Mouse (Mus musculus): ENCODE results near the gene Nfkb1. TPM values are rescaled to one million over a fixed set of nuclear protein-coding genes. Genes with fewer than 3 reads are reported as not detected.

Nfkb1 gene
- polyA plus RNA-seq, 1 experiment = 45.0 TPM

DNA sequence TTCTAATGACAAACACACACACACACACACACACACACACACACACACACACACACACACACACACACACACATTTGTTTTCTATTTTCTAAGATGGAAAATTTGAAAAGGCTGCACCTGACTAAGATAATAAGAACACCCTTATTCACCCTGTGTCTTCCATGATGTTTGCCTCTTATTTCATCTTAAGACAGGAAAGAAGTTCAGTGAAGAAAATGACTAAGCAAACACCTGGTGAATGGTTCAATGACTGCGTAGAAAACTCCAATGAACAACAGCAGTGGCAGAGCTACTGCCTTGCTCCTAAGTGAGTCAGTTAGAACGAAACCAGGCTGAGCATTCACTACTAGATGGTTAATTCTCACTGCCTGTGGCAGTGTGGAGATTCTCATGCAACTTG, 30.8 kb upstream of the Nfkb1 start:
- Histone ChIP-seq H3K36me3 (ENCODE audit: control insufficient read depth, insufficient read depth) (no peaks in the 10 kb centered on the region), H3K79me3 (ENCODE audit: low read depth) (no peaks in the 10 kb centered on the region), H3K27me3 (ENCODE audit: control insufficient read depth, insufficient read depth, insufficient read length) (no peaks in the 10 kb centered on the region), H3K79me2 (ENCODE audit: control insufficient read depth, insufficient read depth) (no peaks in the 10 kb centered on the region), H3K4me3 (ENCODE audit: insufficient read depth, poor library complexity, severe bottlenecking) (no peak overlapping the region), H3ac (ENCODE audit: control insufficient read depth, insufficient read length, low read depth) (no peak overlapping the region)
- TF ChIP-seq CEBPB (IDR thresholded peaks at IDR 0.05; ENCODE audit: low read depth) = no peak
- TF ChIP-seq FOSL1 (IDR thresholded peaks at IDR 0.05; ENCODE audit: insufficient read depth, low read length, poor library complexity, severe bottlenecking) = no peak
- TF ChIP-seq CTCF (IDR thresholded peaks at IDR 0.05; ENCODE audit: control insufficient read depth, insufficient read depth, insufficient read length) = no peak
- TF ChIP-seq MYOD1 (IDR thresholded peaks at IDR 0.05; ENCODE audit: control insufficient read depth, insufficient read length, low read depth) = no peak
- TF ChIP-seq MAX (IDR thresholded peaks at IDR 0.05) = no peak
- TF ChIP-seq MYOG (IDR thresholded peaks at IDR 0.05; ENCODE audit: control insufficient read depth, extremely low read depth, insufficient read length) = no peak
- no peak for TF ChIP-seq USF1 (IDR thresholded peaks at IDR 0.05; ENCODE audit: low read depth)

DNA sequence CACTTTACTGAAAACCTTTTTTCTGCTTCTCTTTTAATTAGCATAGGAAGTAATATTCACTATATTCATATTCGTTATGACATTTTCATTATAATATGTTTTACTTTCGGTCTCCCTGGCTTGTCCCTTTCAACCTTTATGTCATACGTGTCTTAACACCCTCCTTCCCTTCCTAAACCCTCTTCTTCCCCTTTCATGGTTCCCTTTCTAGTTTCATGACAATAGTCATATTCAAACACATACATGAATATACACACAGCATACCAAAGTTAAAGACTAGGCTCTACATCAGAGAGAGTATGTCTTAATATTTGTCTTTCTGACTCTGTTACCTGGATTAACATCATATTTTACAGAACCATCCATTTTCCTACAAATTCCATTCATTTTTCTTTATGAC, 28.6 kb upstream of the Nfkb1 start:
- H3ac ChIP-seq (ENCODE audit: control insufficient read depth, insufficient read length, low read depth) = no peak overlapping the region
- H3K79me3 ChIP-seq (ENCODE audit: low read depth) = no peaks in the 10 kb centered on the region
- no peaks in the 10 kb centered on the region for H3K79me2 ChIP-seq (ENCODE audit: control insufficient read depth, insufficient read depth)
- TF ChIP-seq USF1 (IDR thresholded peaks at IDR 0.05; ENCODE audit: low read depth) = no peak
- TF ChIP-seq FOSL1 (IDR thresholded peaks at IDR 0.05; ENCODE audit: insufficient read depth, low read length, poor library complexity, severe bottlenecking) = no peak
- no peak for TF ChIP-seq MYOG (IDR thresholded peaks at IDR 0.05; ENCODE audit: control insufficient read depth, extremely low read depth, insufficient read length)
- no peak for TF ChIP-seq MAX (IDR thresholded peaks at IDR 0.05)
- TF ChIP-seq CTCF (IDR thresholded peaks at IDR 0.05; ENCODE audit: control insufficient read depth, insufficient read depth, insufficient read length) = no peak
- no peak for TF ChIP-seq MYOD1 (IDR thresholded peaks at IDR 0.05; ENCODE audit: control insufficient read depth, insufficient read length, low read depth)
- no peak for TF ChIP-seq CEBPB (IDR thresholded peaks at IDR 0.05; ENCODE audit: low read depth)
- H3K36me3 ChIP-seq (ENCODE audit: control insufficient read depth, insufficient read depth) = no peaks in the 10 kb centered on the region
- H3K4me3 ChIP-seq (ENCODE audit: insufficient read depth, poor library complexity, severe bottlenecking) = no peak overlapping the region
- no peaks in the 10 kb centered on the region for H3K27me3 ChIP-seq (ENCODE audit: control insufficient read depth, insufficient read depth, insufficient read length)

DNA sequence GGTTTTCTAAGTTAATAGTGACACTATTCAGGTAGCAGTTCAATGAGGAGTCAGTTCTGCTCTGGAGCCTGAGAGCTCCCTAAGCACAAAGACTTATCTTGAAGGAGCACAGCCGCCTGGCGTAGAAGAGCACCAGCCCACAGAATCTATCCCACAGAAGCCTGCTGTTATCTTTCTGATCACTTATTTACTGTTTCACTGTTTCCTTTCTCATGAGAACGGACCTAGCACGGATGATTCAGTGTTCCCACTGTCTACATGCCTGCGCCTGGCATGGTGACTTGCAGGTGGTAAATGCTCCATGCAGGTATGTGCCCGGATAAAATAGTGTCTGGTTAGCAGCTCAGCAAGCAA, 27.8 kb upstream of the Nfkb1 start:
- TF ChIP-seq CTCF (IDR thresholded peaks at IDR 0.05; ENCODE audit: control insufficient read depth, insufficient read depth, insufficient read length) (no peak), CEBPB (IDR thresholded peaks at IDR 0.05; ENCODE audit: low read depth) (no peak), MAX (IDR thresholded peaks at IDR 0.05) (no peak), MYOG (IDR thresholded peaks at IDR 0.05; ENCODE audit: control insufficient read depth, extremely low read depth, insufficient read length) (no peak), USF1 (IDR thresholded peaks at IDR 0.05; ENCODE audit: low read depth) (no peak), FOSL1 (IDR thresholded peaks at IDR 0.05; ENCODE audit: insufficient read depth, low read length, poor library complexity, severe bottlenecking) (no peak), MYOD1 (IDR thresholded peaks at IDR 0.05; ENCODE audit: control insufficient read depth, insufficient read length, low read depth) (no peak)
- H3K79me3 ChIP-seq (ENCODE audit: low read depth) = no peaks in the 10 kb centered on the region
- no peak overlapping the region for H3ac ChIP-seq (ENCODE audit: control insufficient read depth, insufficient read length, low read depth)
- no peaks in the 10 kb centered on the region for H3K79me2 ChIP-seq (ENCODE audit: control insufficient read depth, insufficient read depth)
- no peak overlapping the region for H3K4me3 ChIP-seq (ENCODE audit: insufficient read depth, poor library complexity, severe bottlenecking)
- H3K36me3 ChIP-seq (ENCODE audit: control insufficient read depth, insufficient read depth) = no peaks in the 10 kb centered on the region
- H3K27me3 ChIP-seq (ENCODE audit: control insufficient read depth, insufficient read depth, insufficient read length) = no peaks in the 10 kb centered on the region

DNA sequence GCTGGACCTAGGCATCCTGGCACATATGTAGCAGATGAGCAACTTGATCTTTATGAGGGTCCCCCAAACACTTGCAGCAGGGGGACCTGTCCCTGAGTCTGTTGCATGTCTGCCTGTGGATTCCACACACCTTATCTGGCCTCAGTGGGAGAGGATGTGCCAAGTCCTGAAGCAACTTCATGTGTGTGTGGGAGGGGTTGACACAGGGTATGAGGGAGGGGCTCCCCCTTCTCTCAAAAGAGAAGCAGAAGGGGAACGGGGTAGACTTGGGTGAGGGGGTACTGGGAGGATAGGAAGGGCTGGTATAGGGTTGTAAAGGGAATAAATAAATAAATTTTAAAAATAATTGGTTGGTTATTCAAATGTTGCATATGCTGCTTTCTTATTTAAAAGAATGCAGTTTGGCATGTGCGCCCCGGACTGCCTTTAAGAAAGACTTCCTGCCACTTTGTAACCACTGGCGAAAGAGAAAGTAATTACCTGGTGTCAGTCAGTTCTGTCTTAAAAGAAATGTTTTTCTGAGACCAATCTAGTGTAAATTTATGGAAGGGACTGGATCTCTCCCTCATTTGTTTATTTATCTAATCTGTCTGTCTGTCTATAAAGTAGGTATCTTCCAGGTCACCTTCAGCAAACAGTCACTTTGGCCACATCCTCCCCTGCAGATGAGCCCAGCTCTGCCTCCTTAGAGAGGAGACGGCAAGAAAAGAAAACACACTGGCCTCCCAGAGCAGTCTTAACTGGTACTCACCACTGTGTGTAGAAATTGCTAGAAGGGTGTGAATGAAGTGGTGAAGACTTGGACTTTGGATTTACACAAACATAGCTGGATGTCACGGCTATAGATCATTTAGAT, 27.2 kb upstream of the Nfkb1 start:
- Histone ChIP-seq H3K36me3 (ENCODE audit: control insufficient read depth, insufficient read depth) (no peaks in the 10 kb centered on the region), H3K4me3 (ENCODE audit: insufficient read depth, poor library complexity, severe bottlenecking) (no peak overlapping the region), H3K79me3 (ENCODE audit: low read depth) (no peaks in the 10 kb centered on the region), H3K27me3 (ENCODE audit: control insufficient read depth, insufficient read depth, insufficient read length) (no peaks in the 10 kb centered on the region), H3ac (ENCODE audit: control insufficient read depth, insufficient read length, low read depth) (no peak overlapping the region), H3K79me2 (ENCODE audit: control insufficient read depth, insufficient read depth) (no peaks in the 10 kb centered on the region)
- no peak for TF ChIP-seq MAX (IDR thresholded peaks at IDR 0.05)
- TF ChIP-seq CEBPB (IDR thresholded peaks at IDR 0.05; ENCODE audit: low read depth) = no peak
- TF ChIP-seq FOSL1 (IDR thresholded peaks at IDR 0.05; ENCODE audit: insufficient read depth, low read length, poor library complexity, severe bottlenecking) = no peak
- TF ChIP-seq MYOG (IDR thresholded peaks at IDR 0.05; ENCODE audit: control insufficient read depth, extremely low read depth, insufficient read length) = no peak
- no peak for TF ChIP-seq CTCF (IDR thresholded peaks at IDR 0.05; ENCODE audit: control insufficient read depth, insufficient read depth, insufficient read length)
- no peak for TF ChIP-seq USF1 (IDR thresholded peaks at IDR 0.05; ENCODE audit: low read depth)
- no peak for TF ChIP-seq MYOD1 (IDR thresholded peaks at IDR 0.05; ENCODE audit: control insufficient read depth, insufficient read length, low read depth)

DNA sequence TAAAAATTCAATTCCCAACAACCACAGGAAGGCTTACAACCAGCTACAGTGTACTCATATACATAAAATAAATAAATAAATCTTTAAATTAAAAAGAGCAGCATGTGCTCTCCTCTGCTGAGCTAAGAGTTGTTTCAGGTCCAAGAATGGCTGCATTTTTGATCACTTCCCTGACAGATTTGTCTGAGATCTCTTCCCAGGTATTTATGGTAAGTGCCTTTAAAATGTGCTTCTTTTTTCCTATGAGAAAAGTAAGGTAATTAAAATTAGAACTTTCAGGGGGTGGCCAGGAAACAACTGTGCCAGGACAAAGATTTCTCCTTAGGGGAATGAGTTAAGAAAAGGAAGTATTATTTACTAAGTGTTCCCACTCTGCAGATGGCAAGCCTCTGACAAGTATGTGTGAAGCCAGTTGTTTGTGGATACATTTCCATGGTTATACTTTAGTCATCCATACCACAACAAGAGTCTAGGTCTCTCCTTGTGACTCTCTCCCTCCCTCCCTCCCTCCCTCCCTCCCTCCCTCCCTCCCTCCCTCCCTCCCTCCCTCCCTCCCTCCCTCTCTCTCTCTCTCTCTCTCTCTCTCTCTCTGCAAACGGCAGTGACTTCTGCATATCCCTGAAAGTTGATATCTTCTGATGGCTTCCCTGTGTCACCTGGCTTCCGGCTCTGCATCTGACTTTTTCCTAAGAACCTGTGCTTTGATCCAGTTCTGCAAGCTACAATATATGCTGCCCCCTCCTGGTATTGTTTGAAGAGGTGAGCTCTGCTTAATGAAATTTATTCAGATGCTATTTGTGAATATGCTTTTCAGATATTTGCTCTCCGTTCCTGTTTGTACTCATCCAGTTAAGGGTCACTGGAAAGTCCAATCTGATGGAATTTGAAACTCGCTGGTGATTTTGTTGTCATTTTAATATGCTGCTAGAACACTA, 21.9 kb upstream of the Nfkb1 start:
- Histone ChIP-seq H3ac (ENCODE audit: control insufficient read depth, insufficient read length, low read depth) (no peak overlapping the region), H3K79me2 (ENCODE audit: control insufficient read depth, insufficient read depth) (no peaks in the 10 kb centered on the region), H3K79me3 (ENCODE audit: low read depth) (no peaks in the 10 kb centered on the region), H3K36me3 (ENCODE audit: control insufficient read depth, insufficient read depth) (no peaks in the 10 kb centered on the region), H3K4me3 (ENCODE audit: insufficient read depth, poor library complexity, severe bottlenecking) (no peak overlapping the region), H3K27me3 (ENCODE audit: control insufficient read depth, insufficient read depth, insufficient read length) (no peaks in the 10 kb centered on the region)
- TF ChIP-seq CTCF (IDR thresholded peaks at IDR 0.05; ENCODE audit: control insufficient read depth, insufficient read depth, insufficient read length) = no peak
- TF ChIP-seq MYOD1 (IDR thresholded peaks at IDR 0.05; ENCODE audit: control insufficient read depth, insufficient read length, low read depth) = no peak
- no peak for TF ChIP-seq CEBPB (IDR thresholded peaks at IDR 0.05; ENCODE audit: low read depth)
- no peak for TF ChIP-seq MYOG (IDR thresholded peaks at IDR 0.05; ENCODE audit: control insufficient read depth, extremely low read depth, insufficient read length)

Data from C2C12 (cell line).